Mouse (Mus musculus): ENCODE results near the gene Gm12695.

Gene Gm12695

DNA sequence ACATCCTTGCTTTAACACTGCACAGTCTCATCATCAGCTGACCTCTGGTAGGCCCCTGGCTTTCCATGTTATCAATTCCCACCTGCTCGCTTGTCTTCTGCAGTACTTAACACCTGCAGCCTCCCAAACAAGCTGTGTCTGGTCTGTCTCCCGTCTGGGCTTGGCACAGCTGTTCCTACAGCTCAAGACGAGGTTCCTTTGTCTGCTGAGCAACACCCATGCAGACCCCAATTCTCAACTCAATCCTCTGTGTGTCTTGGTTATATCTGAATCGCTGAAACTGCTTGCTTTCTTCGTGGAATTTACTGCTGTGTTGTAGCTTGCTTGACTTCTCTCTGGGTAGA is 86.8 kb downstream of the Gm12695 start:
- DNase-seq (ENCODE audit: low spot score), result no peak

DNA sequence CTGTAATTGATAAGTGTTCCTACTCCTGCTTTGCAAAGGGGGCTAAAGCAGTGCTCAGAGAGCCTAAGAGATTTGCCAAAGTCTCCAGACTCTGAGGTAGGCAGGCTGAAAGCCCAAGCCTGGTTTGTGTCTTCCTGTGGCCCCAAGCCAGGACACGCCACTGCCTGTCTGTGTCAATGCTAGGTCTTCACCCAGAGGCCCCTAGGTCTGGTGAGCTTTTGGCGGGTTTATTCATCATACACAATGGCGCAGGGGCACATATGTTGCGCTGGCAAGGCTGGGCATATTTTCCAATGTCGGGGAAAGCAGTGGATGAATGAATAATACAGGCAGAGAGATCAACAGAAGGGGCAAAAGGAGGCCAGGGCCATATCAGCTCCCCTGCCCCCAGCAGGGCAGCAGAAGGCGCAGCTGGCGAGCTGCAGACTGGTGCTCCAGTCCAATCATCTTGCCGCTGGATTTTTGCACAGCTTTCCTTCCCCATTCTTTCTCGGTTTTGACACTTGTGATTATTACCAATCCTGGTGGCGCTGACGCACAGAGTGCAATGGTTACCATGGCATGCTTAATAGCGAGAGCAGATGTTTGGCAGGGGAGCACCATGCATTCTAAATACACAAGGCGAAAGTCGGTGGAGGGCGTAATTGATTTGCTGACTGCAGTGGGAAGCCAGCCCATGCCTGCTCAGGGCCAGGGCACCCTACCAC is 87.3 kb downstream of the Gm12695 start:
- DNase-seq (ENCODE audit: low spot score), result no peak

DNA sequence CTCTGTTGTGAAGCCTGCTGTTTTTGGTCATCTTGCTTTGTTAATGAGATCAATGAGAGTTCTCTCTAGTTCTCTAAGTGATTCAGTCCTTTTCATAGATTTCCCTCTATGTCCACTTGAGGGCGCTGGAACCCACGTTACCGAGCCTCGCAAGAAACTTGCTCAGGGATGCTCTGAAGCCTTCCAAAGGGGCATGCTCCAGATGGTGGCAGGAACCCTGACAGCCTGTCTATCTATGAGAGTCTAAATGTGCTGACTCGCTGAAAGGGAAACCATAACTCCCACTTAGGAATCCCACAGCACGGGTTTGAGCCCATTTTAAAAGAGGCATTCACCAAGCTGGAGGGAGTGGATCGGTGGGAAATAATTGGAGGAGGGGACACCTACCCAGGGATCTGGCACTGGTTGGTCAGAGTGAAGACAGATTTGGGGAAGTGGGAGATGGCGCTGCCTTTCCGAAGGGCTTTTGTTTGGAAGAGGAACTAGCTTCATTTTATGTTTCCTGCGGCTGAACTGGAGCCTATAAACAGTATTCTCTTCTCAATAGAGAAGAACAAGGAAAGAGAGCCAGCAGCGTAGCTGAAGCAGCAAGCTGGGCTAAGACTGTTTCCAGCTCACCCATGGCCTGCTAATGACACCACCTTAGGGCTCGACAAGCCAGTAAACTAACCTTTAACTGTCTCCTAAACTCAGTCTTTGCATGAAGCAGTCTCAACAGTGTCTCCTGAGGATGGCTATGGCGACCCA is 88.2 kb downstream of the Gm12695 start:
- DNase-seq (ENCODE audit: low spot score), result peak; percentile 87

DNA sequence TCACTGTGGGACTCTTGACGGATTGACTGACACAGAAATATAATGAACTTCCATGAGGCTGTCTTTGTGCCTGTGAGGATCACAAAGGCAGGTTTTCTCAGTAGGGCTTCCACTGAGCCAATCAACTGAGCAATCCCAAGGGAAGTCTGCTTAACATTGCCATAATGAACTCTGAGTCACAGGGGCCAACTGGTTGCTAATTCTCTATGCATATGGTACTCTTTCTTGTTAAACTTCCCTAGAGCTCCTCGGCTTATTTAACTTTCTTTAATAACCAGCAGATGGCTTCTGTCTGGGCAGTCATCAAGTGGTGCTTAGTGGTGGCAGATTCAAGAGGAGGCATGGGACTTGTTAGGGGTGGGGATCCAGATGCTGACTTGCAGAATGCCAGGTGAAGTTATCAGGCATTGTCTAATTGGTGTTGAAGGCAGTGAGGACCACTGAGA is 97.6 kb downstream of the Gm12695 start:
- DNase-seq (ENCODE audit: low spot score), result no peak

DNA sequence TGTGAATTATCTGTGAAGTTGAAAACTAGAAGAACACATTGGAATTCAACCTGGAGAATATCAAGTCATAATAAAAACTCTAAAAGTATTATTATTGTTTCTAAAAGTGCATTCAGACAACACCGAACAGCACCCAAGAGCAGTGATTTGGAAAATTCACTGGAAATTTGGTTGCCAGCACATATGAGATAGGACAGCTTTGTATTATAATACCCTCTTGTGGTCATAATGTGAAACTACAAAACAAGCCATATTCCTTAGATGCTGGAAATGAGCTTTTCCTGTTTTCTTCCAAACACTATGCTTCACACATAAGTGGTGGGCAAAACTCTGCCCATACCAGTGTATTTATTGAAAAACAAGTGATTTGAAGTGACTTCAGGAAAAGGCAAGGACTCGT is 101.5 kb downstream of the Gm12695 start:
- peak; percentile 28 for DNase-seq (ENCODE audit: low spot score)

DNA sequence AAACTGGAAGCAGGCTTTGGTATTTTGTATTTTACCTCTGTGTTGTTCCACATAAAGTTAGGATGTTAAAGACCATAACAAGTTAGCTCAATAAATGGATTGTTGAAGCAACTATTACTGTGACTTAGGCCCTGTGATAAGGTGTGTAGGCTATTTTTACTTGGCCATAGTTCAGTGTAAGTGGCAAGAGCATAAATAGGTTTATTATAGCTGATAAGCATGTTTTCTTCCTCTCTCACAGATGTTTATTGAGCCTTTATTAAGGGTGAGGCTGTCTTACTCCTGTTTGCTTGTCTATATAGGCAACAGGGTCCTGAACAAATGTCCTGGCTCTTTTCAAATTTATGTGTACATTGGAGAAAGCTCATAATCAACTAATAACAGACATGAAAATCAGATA is 104.0 kb downstream of the Gm12695 start:
- DNase-seq (ENCODE audit: low spot score), result no peak

DNA sequence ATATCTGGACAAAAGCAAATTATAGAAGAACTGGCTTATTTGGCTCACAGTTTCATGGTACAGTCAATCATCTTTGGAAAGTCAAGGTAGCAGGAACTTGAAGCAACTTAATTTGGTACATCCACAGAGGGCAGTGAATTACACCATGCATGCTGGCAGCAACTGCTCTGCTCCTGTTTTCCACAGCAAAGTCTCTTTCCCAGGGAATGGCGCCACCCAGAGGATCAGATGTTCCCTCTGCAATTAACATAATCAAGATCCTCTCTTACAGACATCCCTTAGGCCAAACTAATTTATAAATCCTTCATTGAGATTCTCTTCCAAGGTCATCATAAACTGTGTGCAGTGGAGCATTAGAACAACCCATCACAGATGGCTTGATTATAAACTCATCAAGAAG is 104.8 kb downstream of the Gm12695 start:
- no peak for DNase-seq (ENCODE audit: low spot score)
